Mouse (Mus musculus) MEL (cell line): Measurements from ENCODE around the gene Zscan21. TPM values are rescaled to one million over a fixed set of nuclear protein-coding genes. Genes with fewer than 3 reads are reported as not detected.

Experiments used
- DNase-seq: peaks from one replicate; pipeline ENCODE4 v3.0.0; 2011; ENCODE audit warnings: low read depth, low spot score
- H3K27ac ChIP-seq: 2 replicates; pipeline ENCODE4 v1.5.1; 2012; ENCODE audit warnings: low read depth, mild to moderate bottlenecking, control low read depth, low read length, moderate library complexity; ENCODE audit not compliant: control insufficient read depth
- H3K27me3 ChIP-seq, 2 experiments: fragments of 150-350 bp in 1 of 2; sonication (generic) in 1 of 2; 2 replicates each; pipeline ENCODE4 v1.6.1; 2012; ENCODE audit warnings: low read length in 2 of 2, mild to moderate bottlenecking in 2 of 2, improper control_type of control experiment in 1 of 2, moderate library complexity in 1 of 2; ENCODE audit not compliant: insufficient read depth in 2 of 2, control insufficient read depth in 1 of 2
- H3K36me3 ChIP-seq, 2 experiments: 2 replicates each; pipeline ENCODE4 v1.6.1; 2012 to 2014; ENCODE audit warnings: low read length in 2 of 2, improper control_type of control experiment in 1 of 2, inconsistent platforms in 1 of 2, mild to moderate bottlenecking in 1 of 2; ENCODE audit not compliant: insufficient read depth in 2 of 2, control insufficient read depth in 1 of 2
- H3K4me1 ChIP-seq, 2 experiments: fragments of 150-350 bp in 1 of 2; sonication (generic) in 1 of 2; 2 replicates each; pipeline ENCODE4 v1.6.1; 2012; ENCODE audit warnings: low read length in 2 of 2, improper control_type of control experiment in 1 of 2, mild to moderate bottlenecking in 1 of 2; ENCODE audit not compliant: insufficient read depth in 2 of 2, control insufficient read depth in 1 of 2
- H3K4me3 ChIP-seq, 2 experiments: fragments of 150-350 bp in 1 of 2; sonication (generic) in 1 of 2; 2 replicates each; pipeline ENCODE4 v1.5.1; 2012; ENCODE audit warnings: low read depth in 2 of 2, low read length in 2 of 2, mild to moderate bottlenecking in 2 of 2, moderate library complexity in 2 of 2, control low read depth in 1 of 2, improper control_type of control experiment in 1 of 2; ENCODE audit not compliant: control insufficient read depth in 1 of 2, insufficient read depth in 1 of 2
- H3K79me2 ChIP-seq: 2 replicates; pipeline ENCODE4 v1.6.1; 2012; ENCODE audit warnings: mild to moderate bottlenecking, low read length, moderate library complexity; ENCODE audit not compliant: control insufficient read depth, poor library complexity, insufficient read depth
- H3K9ac ChIP-seq: 2 replicates; pipeline ENCODE4 v1.6.1; 2012; ENCODE audit warnings: low read depth, mild to moderate bottlenecking, control low read depth, low read length, moderate library complexity; ENCODE audit not compliant: control insufficient read depth, poor library complexity, severe bottlenecking
- H3K9me3 ChIP-seq: fragments of 150-350 bp; sonication (generic); replicated peaks from 2 replicates; pipeline ENCODE4 v1.6.1; 2012; ENCODE audit warnings: mild to moderate bottlenecking, low read length, improper control_type of control experiment, moderate library complexity; ENCODE audit not compliant: insufficient read depth
- BHLHE40 ChIP-seq: IDR thresholded peaks from 2 replicates; pipeline ENCODE4 v1.6.1; 2012; ENCODE audit warnings: low read depth, mild to moderate bottlenecking, inconsistent platforms, low read length, improper control_type of control experiment, borderline replicate concordance
- HCFC1 ChIP-seq: IDR thresholded peaks from 2 replicates; pipeline ENCODE4 v1.6.1; 2012; ENCODE audit warnings: low read depth, mild to moderate bottlenecking, inconsistent platforms, low read length, improper control_type of control experiment, moderate library complexity
- KAT2A ChIP-seq: conservative IDR thresholded peaks from 2 replicates; pipeline ENCODE4 v1.6.1; 2012; ENCODE audit warnings: low read depth, low read length, improper control_type of control experiment, inconsistent platforms
- MAFK ChIP-seq: IDR thresholded peaks from 2 replicates; pipeline ENCODE4 v1.6.1; 2011; ENCODE audit warnings: low read depth, mild to moderate bottlenecking, low read length, improper control_type of control experiment, borderline replicate concordance
- MYC ChIP-seq: IDR thresholded peaks from 2 replicates; pipeline ENCODE4 v1.6.1; 2011; ENCODE audit warnings: low read depth, mild to moderate bottlenecking, low read length, improper control_type of control experiment, moderate library complexity
- NELFE ChIP-seq: IDR thresholded peaks from 2 replicates; pipeline ENCODE4 v1.6.1; 2011; ENCODE audit warnings: low read depth, low read length, improper control_type of control experiment
- NRF1 ChIP-seq: IDR thresholded peaks from 2 replicates; pipeline ENCODE4 v1.6.1; 2014; ENCODE audit warnings: low read depth, mild to moderate bottlenecking, inconsistent platforms, low read length, improper control_type of control experiment, moderate library complexity; ENCODE audit not compliant: poor library complexity, insufficient read depth, severe bottlenecking
- POLR2A ChIP-seq, 2 experiments: IDR thresholded peaks; 2 replicates each; pipeline ENCODE4 v1.6.1; 2011 to 2012; ENCODE audit warnings: low read length in 2 of 2, mild to moderate bottlenecking in 2 of 2, control low read depth in 1 of 2, improper control_type of control experiment in 1 of 2, low read depth in 1 of 2, moderate library complexity in 1 of 2; ENCODE audit not compliant: control insufficient read depth in 1 of 2, insufficient read depth in 1 of 2, poor library complexity in 1 of 2
- POLR2AphosphoS2 ChIP-seq: IDR thresholded peaks from 2 replicates; pipeline ENCODE4 v1.6.1; 2011; ENCODE audit warnings: low read length, improper control_type of control experiment
- POLR2AphosphoS5 ChIP-seq: IDR thresholded peaks from 2 replicates; pipeline ENCODE4 v1.6.1; 2012; ENCODE audit warnings: low read depth, borderline replicate concordance, mild to moderate bottlenecking, inconsistent platforms, low read length, moderate library complexity, mixed read lengths
- TAL1 ChIP-seq: IDR thresholded peaks from 2 replicates; pipeline ENCODE4 v1.6.1; 2012; ENCODE audit warnings: mild to moderate bottlenecking, inconsistent platforms, low read length, moderate library complexity, mixed read lengths
- TBP ChIP-seq: IDR thresholded peaks from 2 replicates; pipeline ENCODE4 v1.8.0; 2011; ENCODE audit warnings: low read depth, low read length, improper control_type of control experiment
- TCF12 ChIP-seq: IDR thresholded peaks from 2 replicates; pipeline ENCODE4 v1.6.1; 2014; ENCODE audit warnings: low read depth, mild to moderate bottlenecking, inconsistent platforms, low read length, improper control_type of control experiment, moderate library complexity
- USF2 ChIP-seq, 2 experiments: IDR thresholded peaks; 2 replicates each; pipeline ENCODE4 v1.6.1; 2011 to 2012; ENCODE audit warnings: improper control_type of control experiment in 2 of 2, low read length in 2 of 2, borderline replicate concordance in 1 of 2, inconsistent platforms in 1 of 2, low read depth in 1 of 2, mild to moderate bottlenecking in 1 of 2; ENCODE audit not compliant: insufficient read depth in 1 of 2
- ZKSCAN1 ChIP-seq: IDR thresholded peaks from 2 replicates; pipeline ENCODE4 v1.6.1; 2012; ENCODE audit warnings: low read depth, mild to moderate bottlenecking, inconsistent platforms, low read length, improper control_type of control experiment, moderate library complexity
- ZMIZ1 ChIP-seq: IDR thresholded peaks from 2 replicates; pipeline ENCODE4 v1.6.1; 2012; ENCODE audit warnings: low read depth, mild to moderate bottlenecking, inconsistent platforms, low read length, improper control_type of control experiment, moderate library complexity
- ZNF384 ChIP-seq: IDR thresholded peaks from 2 replicates; pipeline ENCODE4 v1.6.1; 2012; ENCODE audit warnings: low read depth, mild to moderate bottlenecking, inconsistent platforms, low read length, improper control_type of control experiment
- polyA plus RNA-seq, 2 experiments: library from polyadenylated mRNA; stranded (reverse) in 1 of 2; unstranded in 1 of 2; fragments of >175 nt in 1 of 2; fragments of >200 nt in 1 of 2; gene quantifications; 2 replicates each; pipeline versions ENCODE4 v1.2.1 to v1.2.4; 2012; ENCODE audit warnings: low replicate concordance in 2 of 2, low read depth in 1 of 2; ENCODE audit not compliant: insufficient read length in 2 of 2, insufficient read depth in 1 of 2, missing spikeins in 1 of 2
- total RNA-seq: library from RNA; depleted of rRNA; stranded (reverse); fragments of 300-350 nt; gene quantifications from 2 replicates; pipeline ENCODE4 v1.2.3, GENCODE M21; 2012

Gene Zscan21
- total and polyA plus RNA-seq, 3 experiments = 9.0 to 10.5 TPM; not detected in 1

DNA sequence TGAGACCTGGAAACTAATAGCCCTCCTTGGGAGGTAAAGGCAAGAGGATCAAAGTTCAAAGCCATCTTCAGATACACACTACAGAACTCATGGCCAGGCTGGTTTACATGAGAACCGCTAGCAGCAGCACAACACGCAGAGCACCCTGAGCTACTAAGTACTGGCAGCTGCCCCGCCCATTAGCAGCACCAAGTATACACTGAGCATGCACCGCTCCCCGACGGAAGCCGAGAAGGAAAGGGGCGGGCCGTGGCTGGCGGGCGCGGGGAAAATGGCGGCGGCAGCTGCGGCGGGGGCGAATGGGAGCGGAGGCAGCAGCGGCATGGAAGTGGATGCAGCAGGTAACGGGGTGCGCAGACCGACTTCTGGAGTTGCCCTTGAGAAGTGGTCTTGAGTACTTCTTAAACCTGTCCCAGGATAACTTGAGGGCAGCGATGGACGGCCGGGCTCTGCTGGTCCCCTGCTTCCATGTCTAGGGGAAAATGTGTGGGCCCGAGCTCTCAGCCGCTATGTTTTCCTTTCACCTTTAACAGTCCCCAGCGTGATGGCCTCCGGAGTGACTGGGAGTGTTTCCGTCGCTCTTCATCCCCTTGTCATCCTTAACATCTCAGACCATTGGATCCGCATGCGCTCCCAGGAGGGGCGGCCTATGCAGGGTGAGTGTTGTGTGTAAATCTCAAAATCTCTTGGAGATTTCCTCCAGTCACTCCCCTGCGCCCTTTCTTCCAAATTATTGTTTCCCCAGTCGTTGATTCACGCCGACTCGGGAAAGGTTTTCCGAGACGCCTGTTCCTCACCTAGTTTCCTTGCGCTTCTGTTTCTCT lies 44.4 kb downstream of the Zscan21 start, which contains the start of gene Cops6 (continued):
- peak; percentile 92 for TF ChIP-seq NRF1
- peak; percentile 97 for TF ChIP-seq HCFC1
- TF ChIP-seq BHLHE40 = no peak

DNA sequence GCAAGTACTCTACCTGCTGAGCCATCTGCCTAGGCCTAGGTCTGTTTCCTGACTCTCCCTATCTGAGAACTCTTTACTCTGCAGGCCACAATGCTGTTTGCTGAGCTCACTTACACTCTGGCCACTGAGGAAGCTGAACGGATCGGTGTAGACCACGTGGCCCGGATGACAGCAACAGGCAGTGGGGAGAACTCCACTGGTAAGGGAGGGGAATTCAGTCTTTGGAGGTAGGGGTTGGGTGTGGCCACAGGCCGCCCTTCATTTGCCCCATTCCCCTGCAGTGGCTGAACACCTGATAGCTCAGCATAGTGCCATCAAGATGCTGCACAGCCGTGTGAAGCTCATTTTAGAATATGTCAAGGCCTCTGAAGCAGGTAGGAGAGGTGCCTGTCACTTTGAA lies 46.3 kb downstream of the Zscan21 start:
- Histone ChIP-seq H3K27me3 (no peaks in the 10 kb centered on the region), H3K4me1 (peaks cover 0 to 3% of the 10 kb centered on the region in 2 experiments; a peak in 1 of 4 replicates), H3K27ac (no peak overlapping the region), H3K9ac (no peak overlapping the region), H3K4me3 (no peak overlapping the region), H3K79me2 (peaks cover 9% of the 10 kb centered on the region), H3K36me3 (peaks cover 3 to 7% of the 10 kb centered on the region in 2 experiments; a peak in 1 of 4 replicates), H3K9me3 (no peaks in the 10 kb centered on the region)
- TF ChIP-seq HCFC1 (no peak), NELFE (no peak), KAT2A (no peak), POLR2AphosphoS5 (no peak), ZMIZ1 (no peak), USF2 (IDR thresholded peaks at IDR 0.05; ENCODE audit: borderline replicate concordance in 1 of 2, insufficient read depth in 1 of 2, low read depth in 1 of 2, low read length in 2 of 2) (no peak), ZNF384 (no peak), TAL1 (no peak), TCF12 (no peak), POLR2AphosphoS2 (no peak), TBP (no peak), MAFK (no peak), ZKSCAN1 (no peak), MYC (no peak), POLR2A (IDR thresholded peaks at IDR 0.05; ENCODE audit: control insufficient read depth in 1 of 2, insufficient read depth in 1 of 2, low read depth in 1 of 2, low read length in 2 of 2, poor library complexity in 1 of 2) (no peak; a peak in 1 of 4 replicates)
- DNase-seq = no peak
